Mouse (Mus musculus) liver, embryonic 15.5 days (tissue): ENCODE measurements around the gene 4930544D05Rik. TPM values are rescaled to one million over a fixed set of nuclear protein-coding genes. Genes with fewer than 3 reads are reported as not detected.

Experiments
- ATAC-seq: fragments of 200-750 bp; cut with Nextera tagmentation; 2 replicates; pipeline ENCODE4 v1.8.0; 2017; ENCODE audit warnings: moderate number of reproducible peaks, mild to moderate bottlenecking, moderate library complexity; ENCODE audit not compliant: insufficient read depth
- H3K27ac ChIP-seq: fragments of 300-500 bp; sonication (generic); replicated peaks from 2 replicates; pipeline ENCODE4 v1.5.1; 2015; ENCODE audit warnings: mild to moderate bottlenecking, inconsistent platforms
- H3K27me3 ChIP-seq: fragments of 300-500 bp; sonication (generic); 2 replicates; pipeline ENCODE4 v1.6.1; 2015; ENCODE audit warnings: mild to moderate bottlenecking, inconsistent platforms
- H3K36me3 ChIP-seq: fragments of 300-500 bp; sonication (generic); replicated peaks from 2 replicates; pipeline ENCODE4 v1.6.1; 2015; ENCODE audit warnings: moderate library complexity, mild to moderate bottlenecking, inconsistent platforms
- H3K4me1 ChIP-seq: fragments of 300-500 bp; sonication (generic); replicated peaks from 2 replicates; pipeline ENCODE4 v1.6.1; 2015; ENCODE audit warnings: inconsistent platforms
- H3K4me2 ChIP-seq: fragments of 300-500 bp; sonication (generic); 2 replicates; pipeline ENCODE4 v1.6.1; 2015; ENCODE audit warnings: moderate library complexity, mild to moderate bottlenecking, inconsistent platforms
- H3K4me3 ChIP-seq: fragments of 300-500 bp; sonication (generic); replicated peaks from 2 replicates; pipeline ENCODE4 v1.5.1; 2015; ENCODE audit warnings: mild to moderate bottlenecking, inconsistent platforms
- H3K9ac ChIP-seq: fragments of 300-500 bp; sonication (generic); 2 replicates; pipeline ENCODE4 v1.6.1; 2015; ENCODE audit warnings: moderate library complexity, mild to moderate bottlenecking, inconsistent platforms
- H3K9me3 ChIP-seq: fragments of 300-500 bp; sonication (generic); replicated peaks from 2 replicates; pipeline ENCODE4 v1.6.1; 2016; ENCODE audit warnings: inconsistent platforms
- WGBS: fragments of 180-500 bp; shearing (Covaris S2); methylation state at CpG from one replicate; pipeline ENCODE4 v1.1.7; 2015; ENCODE audit warnings: mixed read lengths; ENCODE audit not compliant: insufficient replicate concordance; 5-methylcytosine and 5-hydroxymethylcytosine counted together
- polyA plus RNA-seq: library from polyadenylated mRNA; unstranded; fragments of >200 nt; fragmentation: Nextera tagmentation; extraction: Ambion mirVana; gene quantifications from 2 replicates; pipeline ENCODE4 v1.2.1, GENCODE M21; 2015

4930544D05Rik gene
- polyA plus RNA-seq, 1 experiment from 2014 or later = not detected

- WGBS = 36% methylated on average over 12 of the region's 12 CpGs
- Histone ChIP-seq H3K9me3 (no peaks in the 10 kb centered on the region), H3K4me3 (peak overlapping the region; percentile 82), H3K4me2 (peak overlapping the region; percentile 99), H3K9ac (peak overlapping the region; percentile 98), H3K4me1 (peaks cover 71% of the 10 kb centered on the region), H3K36me3 (peaks cover 44% of the 10 kb centered on the region), H3K27me3 (peaks cover under 1% of the 10 kb centered on the region; the same call in 1 of the 2 replicates), H3K27ac (peak overlapping the region; percentile 99)
- no peak for ATAC-seq
Measured at GRCm38 (mm10) chr11:70650322-70651175, 34.9 kb downstream of the 4930544D05Rik start.

- Histone ChIP-seq H3K4me2 (peak overlapping the region; percentile 99), H3K27ac (peak overlapping the region; percentile 99), H3K27me3 (peaks cover 9% of the 10 kb centered on the region), H3K9me3 (no peaks in the 10 kb centered on the region), H3K36me3 (peaks cover 44% of the 10 kb centered on the region), H3K9ac (peak overlapping the region; percentile 98), H3K4me1 (peaks cover 71% of the 10 kb centered on the region), H3K4me3 (peak overlapping the region; percentile 27)
- no peak for ATAC-seq
- 34% methylated on average over 2 of the region's 2 CpGs for WGBS
Measured at GRCm38 (mm10) chr11:70651391-70651790, 35.7 kb downstream of the 4930544D05Rik start.

GRCm38 (mm10) chr11:70652029-70652883 is 36.6 kb downstream of the 4930544D05Rik start:
- H3K4me1 ChIP-seq = peaks cover 76% of the 10 kb centered on the region
- no peak for ATAC-seq
- 29% methylated on average over 12 of the region's 12 CpGs for WGBS
- H3K4me3 ChIP-seq = peak overlapping the region; percentile 99
- H3K9me3 ChIP-seq = no peaks in the 10 kb centered on the region
- peaks cover 44% of the 10 kb centered on the region for H3K36me3 ChIP-seq
- peak overlapping the region; percentile 99 for H3K4me2 ChIP-seq
- H3K9ac ChIP-seq = peak overlapping the region; percentile 98
- peaks cover 16% of the 10 kb centered on the region for H3K27me3 ChIP-seq
- peak overlapping the region; percentile 99 for H3K27ac ChIP-seq

GRCm38 (mm10) chr11:70652884-70653344 is 37.3 kb downstream of the 4930544D05Rik start:
- no peak for ATAC-seq
- 13% methylated on average over 6 of the region's 6 CpGs for WGBS
- peaks cover 83% of the 10 kb centered on the region for H3K4me1 ChIP-seq

GRCm38 (mm10) chr11:70653345-70654197 is 37.9 kb downstream of the 4930544D05Rik start:
- under 1% methylated on average over 63 of the region's 63 CpGs for WGBS
- Histone ChIP-seq H3K9ac (peak overlapping the region; percentile 98), H3K27ac (peak overlapping the region; percentile 99), H3K36me3 (peaks cover 44% of the 10 kb centered on the region), H3K4me2 (peak overlapping the region; percentile 99), H3K4me1 (peaks cover 80% of the 10 kb centered on the region), H3K4me3 (peak overlapping the region; percentile 99), H3K9me3 (no peaks in the 10 kb centered on the region), H3K27me3 (peaks cover 16% of the 10 kb centered on the region)
- ATAC-seq = peak; percentile 71

More at GRCm38 (mm10) chr11:70652884-70653344, 37.3 kb downstream of the 4930544D05Rik start:
- Histone ChIP-seq H3K4me2 (peak overlapping the region; percentile 99), H3K27me3 (peaks cover 16% of the 10 kb centered on the region), H3K9ac (peak overlapping the region; percentile 98), H3K4me3 (peak overlapping the region; percentile 99), H3K36me3 (peaks cover 44% of the 10 kb centered on the region), H3K27ac (peak overlapping the region; percentile 99), H3K9me3 (no peaks in the 10 kb centered on the region)

- Histone ChIP-seq H3K4me3 (peak within 1 kb of the TSS; percentile 99), H3K9me3 (no peaks in the 10 kb centered on the region), H3K36me3 (peaks cover 37% of the 10 kb centered on the region), H3K4me2 (peak within 1 kb of the TSS; percentile 99), H3K9ac (peak within 1 kb of the TSS; percentile 98), H3K27ac (peak within 1 kb of the TSS; percentile 99), H3K4me1 (peaks cover 72% of the 10 kb centered on the region), H3K27me3 (peaks cover 16% of the 10 kb centered on the region)
- under 1% methylated on average over 57 of the region's 61 CpGs for WGBS
- ATAC-seq = peak; percentile 57
Measured at GRCm38 (mm10) chr11:70654198-70654922, 38.7 kb downstream of the 4930544D05Rik start, which contains the start of gene Pfn1. Pfn1 (minus strand) TSS chr11:70654644.

- ATAC-seq = peak; percentile 52
- H3K36me3 ChIP-seq = peaks cover 30% of the 10 kb centered on the region
- peak overlapping the region; percentile 99 for H3K4me3 ChIP-seq
- H3K27ac ChIP-seq = peak overlapping the region; percentile 99
- no peaks in the 10 kb centered on the region for H3K9me3 ChIP-seq
- peak overlapping the region; percentile 99 for H3K4me2 ChIP-seq
- WGBS = under 1% methylated on average over 48 of the region's 48 CpGs
- H3K27me3 ChIP-seq = peaks cover 16% of the 10 kb centered on the region
- H3K4me1 ChIP-seq = peaks cover 65% of the 10 kb centered on the region
- peak overlapping the region; percentile 98 for H3K9ac ChIP-seq
Measured at GRCm38 (mm10) chr11:70654923-70655570, 39.4 kb downstream of the 4930544D05Rik start.

GRCm38 (mm10) chr11:70655571-70656455 is 40.2 kb downstream of the 4930544D05Rik start:
- Histone ChIP-seq H3K4me1 (peaks cover 57% of the 10 kb centered on the region), H3K4me3 (peak overlapping the region; percentile 99), H3K9me3 (no peaks in the 10 kb centered on the region), H3K4me2 (peak overlapping the region; percentile 99), H3K27ac (peak overlapping the region; percentile 99), H3K9ac (peak overlapping the region; percentile 98), H3K36me3 (peaks cover 24% of the 10 kb centered on the region), H3K27me3 (peaks cover 16% of the 10 kb centered on the region)
- WGBS = 1% methylated on average over 61 of the region's 61 CpGs
- no peak for ATAC-seq
